Mouse (Mus musculus): ENCODE results near the gene Caln1. TPM values are rescaled to one million over a fixed set of nuclear protein-coding genes. Genes with fewer than 3 reads are reported as not detected.
A peak's percentile ranks its signal among the peaks of the same experiment; 100 is the strongest.

The Caln1 gene
- 10.0 and 10.1 TPM in 2 replicates for polyA plus RNA-seq (2015; fragmentation: Nextera tagmentation; extraction: Ambion mirVana)

DNA sequence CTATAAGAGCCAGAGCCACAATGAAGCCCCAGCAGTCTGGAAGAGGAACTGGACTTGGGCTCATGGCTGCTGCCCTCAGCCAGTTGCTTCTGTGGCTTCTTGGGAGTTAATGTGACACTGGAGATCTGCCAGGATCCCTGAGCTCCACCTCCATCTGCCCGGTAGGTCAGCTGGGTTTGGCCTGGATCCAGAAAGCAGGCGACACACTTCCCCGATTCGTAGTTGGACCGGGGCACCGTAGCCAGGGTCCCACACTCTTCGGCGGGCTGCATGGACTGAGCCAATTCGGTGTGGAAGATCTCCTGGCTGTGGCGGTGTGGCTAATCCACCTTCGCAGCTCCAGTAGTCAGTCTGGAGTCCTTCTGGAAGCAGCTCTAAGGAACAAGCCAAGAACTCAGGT lies at the start of gene Caln1:
TSS of gene Caln1 (plus strand) at position 219 of the 400 bp plus-strand sequence.
- 69% methylated on average over 11 of the region's 11 CpGs for WGBS
- no peaks in the 10 kb centered on the region for H3K36me3 ChIP-seq

GRCm38 (mm10) chr5:130319783-130320182 lies 49.5 kb upstream of the Caln1 start:
- no peak overlapping the region for H3K4me3 ChIP-seq

More for the DNA sequence above, at the start of gene Caln1:
- Histone ChIP-seq H3K9ac (no peak within 1 kb of the TSS), H3K4me3 (no peak within 1 kb of the TSS), H3K9me3 (no peaks in the 10 kb centered on the region), H3K27me3 (no peaks in the 10 kb centered on the region), H3K27ac (no peak within 1 kb of the TSS), H3K4me1 (replicated peaks) (no peaks in the 10 kb centered on the region), H3K4me2 (no peak within 1 kb of the TSS)
- ATAC-seq (ENCODE audit: low FRiP score) = no peak

DNA sequence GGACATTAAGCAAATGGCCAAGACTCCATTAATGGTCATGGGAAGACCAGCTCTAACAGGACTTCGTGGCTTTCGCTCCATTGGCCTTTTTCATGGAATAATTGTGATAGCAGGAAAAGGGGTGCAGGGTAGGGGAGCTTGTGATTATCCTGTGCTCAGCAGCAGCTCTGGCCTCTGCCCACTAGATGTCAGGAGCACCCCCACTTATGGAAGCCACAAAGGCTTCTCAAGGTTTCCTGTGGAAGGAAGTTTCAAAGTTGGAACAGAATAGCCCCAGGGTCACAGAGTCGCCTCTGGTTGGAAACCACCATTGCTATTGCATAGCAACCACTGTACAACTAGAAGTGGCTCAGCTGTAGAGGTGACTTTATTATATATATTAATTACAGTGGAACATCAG lies 48.8 kb upstream of the Caln1 start:
- peaks cover 4% of the 10 kb centered on the region; the same call in 1 of the 2 replicates for H3K4me1 ChIP-seq (replicated peaks)
- 80% methylated on average over 3 of the region's 3 CpGs for WGBS
- H3K4me3 ChIP-seq = no peak overlapping the region
- H3K36me3 ChIP-seq = peaks cover 25% of the 10 kb centered on the region
- no peak overlapping the region for H3K9ac ChIP-seq
- H3K4me2 ChIP-seq = no peak overlapping the region
- no peaks in the 10 kb centered on the region for H3K9me3 ChIP-seq
- no peak for ATAC-seq (ENCODE audit: low FRiP score)
- H3K27ac ChIP-seq = no peak overlapping the region
- H3K27me3 ChIP-seq = no peaks in the 10 kb centered on the region

More at GRCm38 (mm10) chr5:130319783-130320182, 49.5 kb upstream of the Caln1 start:
- H3K9me3 ChIP-seq = no peaks in the 10 kb centered on the region
- 95% methylated on average over 5 of the region's 5 CpGs for WGBS
- no peaks in the 10 kb centered on the region for H3K27me3 ChIP-seq
- H3K9ac ChIP-seq = no peak overlapping the region
- peaks cover 4% of the 10 kb centered on the region; the same call in 1 of the 2 replicates for H3K4me1 ChIP-seq (replicated peaks)
- ATAC-seq (ENCODE audit: low FRiP score) = no peak
- H3K4me2 ChIP-seq = no peak overlapping the region
- H3K27ac ChIP-seq = no peak overlapping the region
- H3K36me3 ChIP-seq = peaks cover 18% of the 10 kb centered on the region

- WGBS = 97% methylated on average over 8 of the region's 8 CpGs
- Histone ChIP-seq H3K27me3 (no peaks in the 10 kb centered on the region), H3K4me3 (no peak overlapping the region), H3K4me1 (replicated peaks) (peaks cover 4% of the 10 kb centered on the region; the same call in 1 of the 2 replicates), H3K27ac (no peak overlapping the region), H3K4me2 (no peak overlapping the region), H3K36me3 (peaks cover 28% of the 10 kb centered on the region), H3K9me3 (no peaks in the 10 kb centered on the region), H3K9ac (no peak overlapping the region)
- ATAC-seq (ENCODE audit: low FRiP score) = no peak
These were observed 43.8 kb upstream of the Caln1 start for GRCm38 (mm10) chr5:130325486-130325885.

DNA sequence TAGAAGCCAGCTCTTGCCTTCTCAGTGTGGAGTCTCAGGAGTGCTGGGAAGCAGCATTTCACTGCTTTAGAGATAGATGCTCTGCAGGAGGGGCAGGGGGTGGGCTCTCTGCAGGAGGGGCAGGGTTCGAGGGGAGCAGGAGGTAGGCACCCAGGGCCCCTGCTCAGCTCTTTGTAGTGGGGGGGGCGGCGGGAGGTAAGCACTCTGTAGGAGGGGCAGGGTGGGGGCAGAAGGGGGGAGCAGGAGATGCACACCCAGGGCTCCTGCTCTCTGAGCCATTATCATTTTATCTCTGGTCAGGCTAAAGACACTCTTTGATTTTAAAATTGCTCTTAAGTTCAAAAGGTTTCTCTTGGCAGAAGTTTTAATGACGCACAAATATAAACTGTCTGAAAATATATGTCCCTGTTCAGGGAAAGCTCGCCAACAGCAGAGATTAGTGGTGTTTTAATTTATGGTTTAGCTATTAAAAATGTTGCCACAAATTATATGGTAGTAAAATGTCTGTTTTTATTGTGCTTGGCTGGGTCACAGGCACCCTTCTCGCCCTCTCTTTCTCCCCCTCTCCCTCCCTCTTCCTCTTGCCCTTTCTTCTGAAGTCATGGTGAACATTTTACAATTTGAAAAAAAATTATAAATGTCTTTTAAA lies 41.5 kb upstream of the Caln1 start:
- no peaks in the 10 kb centered on the region for H3K27me3 ChIP-seq
- peaks cover 28% of the 10 kb centered on the region for H3K36me3 ChIP-seq
- H3K27ac ChIP-seq = no peak overlapping the region
- H3K9me3 ChIP-seq = no peaks in the 10 kb centered on the region
- H3K4me3 ChIP-seq = no peak overlapping the region
- H3K4me2 ChIP-seq = no peak overlapping the region
- 0 out of 2 replicates have a peak, but pooled peaks cover 3% of the 10 kb centered on the region for H3K4me1 ChIP-seq (replicated peaks)
- no peak overlapping the region for H3K9ac ChIP-seq
- ATAC-seq (ENCODE audit: low FRiP score) = no peak
- 84% methylated on average over 6 of the region's 6 CpGs for WGBS

DNA sequence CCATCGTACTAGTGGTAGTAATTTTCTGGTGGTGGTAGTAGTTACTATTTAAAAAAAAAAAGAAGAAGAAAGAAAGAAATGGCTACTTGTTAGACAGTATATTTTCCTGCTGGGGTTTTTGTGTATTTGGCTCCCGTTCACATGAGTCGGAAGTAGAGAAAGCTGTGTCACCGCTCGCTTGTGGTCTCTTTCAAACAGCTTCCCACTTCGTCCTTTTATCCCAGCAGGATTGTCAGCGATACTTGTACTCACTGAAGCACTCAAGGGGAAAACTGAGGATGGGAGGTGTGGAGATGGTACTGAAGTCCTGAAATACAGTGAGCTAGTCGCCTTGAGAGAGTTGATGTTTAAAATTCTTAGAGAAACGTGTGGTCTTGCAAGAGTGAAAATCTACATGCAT lies 40.9 kb upstream of the Caln1 start:
- Histone ChIP-seq H3K9me3 (no peaks in the 10 kb centered on the region), H3K27me3 (no peaks in the 10 kb centered on the region), H3K4me2 (no peak overlapping the region), H3K4me3 (no peak overlapping the region), H3K9ac (no peak overlapping the region), H3K27ac (no peak overlapping the region), H3K36me3 (peaks cover 28% of the 10 kb centered on the region), H3K4me1 (replicated peaks) (peaks cover 3% of the 10 kb centered on the region; the same call in 1 of the 2 replicates)
- ATAC-seq (ENCODE audit: low FRiP score) = no peak
- WGBS = 89% methylated on average over 9 of the region's 9 CpGs

- Histone ChIP-seq H3K27ac (no peak overlapping the region; the same call in 1 of the 2 replicates), H3K4me1 (replicated peaks) (peaks cover 3% of the 10 kb centered on the region; the same call in 1 of the 2 replicates), H3K36me3 (peaks cover 21% of the 10 kb centered on the region), H3K9me3 (no peaks in the 10 kb centered on the region), H3K9ac (no peak overlapping the region), H3K27me3 (no peaks in the 10 kb centered on the region), H3K4me3 (no peak overlapping the region), H3K4me2 (no peak overlapping the region)
- 87% methylated on average over 2 of the region's 2 CpGs for WGBS
- no peak for ATAC-seq (ENCODE audit: low FRiP score)
These were observed 39.4 kb upstream of the Caln1 start for GRCm38 (mm10) chr5:130329889-130330288.

GRCm38 (mm10) chr5:130330801-130331200 lies 38.5 kb upstream of the Caln1 start:
- Histone ChIP-seq H3K36me3 (peaks cover 21% of the 10 kb centered on the region), H3K4me3 (no peak overlapping the region), H3K4me2 (no peak overlapping the region), H3K27me3 (no peaks in the 10 kb centered on the region), H3K9ac (no peak overlapping the region), H3K27ac (peak overlapping the region; percentile 53), H3K9me3 (no peaks in the 10 kb centered on the region), H3K4me1 (replicated peaks) (peaks cover 3% of the 10 kb centered on the region; the same call in 1 of the 2 replicates)
- 86% methylated on average over 4 of the region's 4 CpGs for WGBS
- no peak for ATAC-seq (ENCODE audit: low FRiP score)

DNA sequence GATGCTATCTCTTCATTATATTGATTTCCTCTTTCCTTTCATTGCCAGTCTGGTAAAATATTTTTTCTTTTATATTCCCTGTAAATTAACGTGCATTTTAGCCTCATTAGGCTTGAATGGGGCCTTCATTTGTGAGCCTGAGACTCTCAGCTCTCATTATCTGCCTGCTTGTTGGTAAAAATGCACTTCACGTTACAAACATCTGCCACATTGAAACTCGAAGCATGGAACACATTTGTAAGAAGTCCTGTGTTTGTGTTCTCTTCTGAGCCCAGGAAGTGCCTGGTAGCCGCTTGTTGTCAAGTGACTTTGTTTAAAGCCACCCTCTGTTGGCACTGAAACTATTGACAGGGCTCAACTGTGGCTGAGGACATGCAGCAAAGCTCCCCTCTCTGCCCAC lies 38.0 kb upstream of the Caln1 start:
- no peak overlapping the region for H3K4me3 ChIP-seq
- no peaks in the 10 kb centered on the region for H3K9me3 ChIP-seq
- no peak overlapping the region for H3K4me2 ChIP-seq
- peaks cover 3% of the 10 kb centered on the region; the same call in 1 of the 2 replicates for H3K4me1 ChIP-seq (replicated peaks)
- ATAC-seq (ENCODE audit: low FRiP score) = no peak
- H3K9ac ChIP-seq = peak overlapping the region; percentile 39; the same call in 1 of the 2 replicates
- no peaks in the 10 kb centered on the region for H3K27me3 ChIP-seq
- peak overlapping the region; percentile 62 for H3K27ac ChIP-seq
- peaks cover 23% of the 10 kb centered on the region for H3K36me3 ChIP-seq
- WGBS = 51% methylated on average over 4 of the region's 4 CpGs

DNA sequence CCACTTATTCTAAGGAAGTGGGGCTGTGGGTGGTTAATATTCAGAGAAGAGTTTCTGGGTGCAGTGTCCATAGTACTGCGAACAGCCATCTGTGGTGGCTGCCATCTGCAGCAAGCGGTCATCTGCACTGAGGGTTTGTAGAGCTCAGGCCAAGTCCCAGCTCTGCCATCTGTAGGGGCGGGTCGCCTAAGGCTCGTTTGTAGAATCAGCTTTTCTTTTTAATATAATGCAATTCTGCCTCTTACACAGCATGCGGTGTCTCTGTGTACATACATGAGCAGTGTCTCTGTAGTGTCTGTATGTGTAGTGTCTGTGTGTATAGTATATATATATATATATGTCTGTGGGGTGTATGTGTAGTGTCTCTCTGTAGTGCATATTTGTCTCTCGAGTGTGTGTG lies 35.7 kb upstream of the Caln1 start:
- peaks cover 3% of the 10 kb centered on the region; the same call in 1 of the 2 replicates for H3K4me1 ChIP-seq (replicated peaks)
- H3K27me3 ChIP-seq = no peaks in the 10 kb centered on the region
- H3K36me3 ChIP-seq = peaks cover 33% of the 10 kb centered on the region
- H3K9me3 ChIP-seq = no peaks in the 10 kb centered on the region
- no peak overlapping the region for H3K27ac ChIP-seq
- no peak overlapping the region for H3K4me3 ChIP-seq
- H3K4me2 ChIP-seq = no peak overlapping the region
- ATAC-seq (ENCODE audit: low FRiP score) = no peak
- WGBS = 78% methylated on average over 7 of the region's 7 CpGs
- H3K9ac ChIP-seq = no peak overlapping the region

- no peaks in the 10 kb centered on the region for H3K9me3 ChIP-seq
- H3K4me2 ChIP-seq = no peak overlapping the region
- ATAC-seq (ENCODE audit: low FRiP score) = no peak
- no peaks in the 10 kb centered on the region for H3K27me3 ChIP-seq
- 93% methylated on average over 11 of the region's 11 CpGs for WGBS
- peaks cover 30% of the 10 kb centered on the region for H3K36me3 ChIP-seq
- H3K4me3 ChIP-seq = no peak overlapping the region
- peaks cover 3% of the 10 kb centered on the region; the same call in 1 of the 2 replicates for H3K4me1 ChIP-seq (replicated peaks)
- no peak overlapping the region for H3K9ac ChIP-seq
- H3K27ac ChIP-seq = no peak overlapping the region
These were observed 35.3 kb upstream of the Caln1 start for GRCm38 (mm10) chr5:130333971-130334370.

GRCm38 (mm10) chr5:130335462-130335861 lies 33.8 kb upstream of the Caln1 start:
- Histone ChIP-seq H3K27ac (no peak overlapping the region), H3K27me3 (no peaks in the 10 kb centered on the region), H3K36me3 (peaks cover 39% of the 10 kb centered on the region), H3K9me3 (no peaks in the 10 kb centered on the region), H3K4me1 (replicated peaks) (peaks cover 3% of the 10 kb centered on the region; the same call in 1 of the 2 replicates), H3K4me2 (no peak overlapping the region), H3K4me3 (no peak overlapping the region), H3K9ac (no peak overlapping the region)
- WGBS = 99% methylated on average over 4 of the region's 4 CpGs
- ATAC-seq (ENCODE audit: low FRiP score) = no peak

DNA sequence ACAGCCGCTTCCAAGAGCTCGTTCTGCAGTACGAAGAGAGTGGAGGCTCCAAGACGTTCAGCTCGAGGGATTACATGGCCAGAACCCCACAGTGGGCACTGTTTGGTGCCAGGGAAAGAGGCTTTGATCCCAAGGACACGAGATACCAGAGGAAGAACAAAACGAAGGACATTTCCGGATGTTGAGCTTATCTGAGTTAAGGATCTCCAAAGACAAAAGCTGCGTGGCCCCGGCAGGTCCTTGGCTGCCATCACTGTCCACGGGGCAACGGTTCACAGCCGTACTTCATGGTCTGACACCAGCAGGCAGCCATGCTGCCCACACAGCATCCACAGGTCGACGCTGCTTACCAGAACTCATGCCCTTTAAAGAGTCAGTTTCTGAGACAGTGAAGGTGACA lies 28.6 kb upstream of the Caln1 start:
- ATAC-seq (ENCODE audit: low FRiP score) = no peak
- Histone ChIP-seq H3K4me2 (no peak overlapping the region), H3K9ac (no peak overlapping the region), H3K4me3 (no peak overlapping the region), H3K27me3 (no peaks in the 10 kb centered on the region), H3K36me3 (peaks cover 62% of the 10 kb centered on the region), H3K4me1 (replicated peaks) (peaks cover 9% of the 10 kb centered on the region), H3K9me3 (no peaks in the 10 kb centered on the region; the same call in 1 of the 2 replicates), H3K27ac (no peak overlapping the region)
- WGBS = 95% methylated on average over 15 of the region's 15 CpGs
